Mouse (Mus musculus) left cerebral cortex, adult 9 months (tissue): ENCODE results near the gene Foxj1.

Experiments used
- DNase-seq, 2 experiments: peaks; one replicate each; pipeline ENCODE4 v3.0.0; 2022; ENCODE audit warnings: low spot score in 2 of 2

The Foxj1 gene

DNA sequence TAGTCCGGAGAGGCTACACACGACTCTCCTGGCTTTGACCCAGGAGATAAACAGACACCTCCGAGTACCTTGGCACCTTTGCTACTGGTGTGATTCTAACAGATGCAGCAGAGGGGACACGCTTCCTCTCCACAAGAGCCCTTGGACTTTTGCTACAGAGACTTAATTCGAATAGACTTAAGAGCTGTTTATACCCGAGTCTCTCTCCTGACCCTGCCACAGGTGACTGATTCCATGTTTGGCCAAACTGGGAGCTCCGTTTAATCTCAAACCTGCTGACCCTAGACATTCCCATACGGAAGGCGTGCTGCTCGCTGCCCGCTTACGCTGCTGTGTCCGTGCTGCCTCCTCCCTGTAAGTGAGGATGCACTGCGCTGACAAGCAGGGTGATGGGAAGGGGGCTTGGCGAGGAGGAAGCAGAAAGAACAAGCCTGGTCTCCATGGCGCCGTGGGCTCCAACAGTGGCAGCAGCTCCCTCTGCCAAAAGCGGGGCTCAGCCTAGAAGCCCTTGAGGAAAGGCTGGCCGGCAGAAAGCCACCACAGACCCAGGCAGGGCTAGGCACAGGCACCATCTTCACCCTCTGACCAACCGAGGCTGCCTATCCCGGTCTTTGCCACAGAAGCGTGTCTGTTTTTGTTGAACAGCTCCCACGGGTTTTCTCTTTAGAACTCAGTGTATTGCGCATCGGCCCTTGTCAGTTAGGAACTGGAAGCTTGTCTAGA, 7.0 kb upstream of the Foxj1 start:
- DNase-seq: no peak

DNA sequence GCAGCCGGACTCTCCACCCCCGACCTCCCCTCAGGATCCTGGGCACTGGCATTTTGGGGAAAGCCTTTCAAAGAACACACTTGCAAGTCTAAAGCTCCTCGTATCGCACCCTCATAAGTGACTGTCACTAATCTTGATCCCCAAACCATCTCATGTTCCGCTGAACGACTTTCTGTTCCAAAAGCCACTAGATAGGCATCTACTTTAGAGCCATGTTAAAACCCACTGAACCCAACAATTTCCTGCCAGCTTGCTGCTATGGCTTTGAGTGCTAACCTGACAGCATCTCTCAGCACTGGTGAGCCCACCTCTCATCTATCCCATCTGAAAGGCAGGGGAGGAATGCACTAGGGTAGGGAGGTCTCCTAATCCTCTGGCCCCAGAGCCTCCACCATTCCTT, 2.3 kb upstream of the Foxj1 start:
- DNase-seq: no peak

DNA sequence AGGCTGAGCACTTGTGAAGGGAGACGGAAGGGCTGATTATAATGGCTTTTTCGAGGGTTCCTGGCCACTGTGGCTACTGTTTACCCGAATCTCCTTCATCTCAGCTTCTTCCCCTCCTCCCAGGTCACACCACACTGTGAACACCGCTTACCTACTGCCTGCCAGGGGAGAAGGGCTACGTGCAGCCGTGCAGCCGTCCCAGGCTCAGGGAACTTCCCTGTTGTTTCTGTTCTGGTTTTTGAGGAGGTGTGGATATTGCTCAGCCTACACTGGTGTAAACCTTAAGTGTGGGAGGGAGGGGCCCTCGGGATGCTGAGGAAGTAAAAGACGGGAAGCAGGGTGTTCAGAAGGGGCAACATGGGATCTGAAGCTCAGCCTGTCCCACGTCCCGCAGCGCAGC, 1.8 kb upstream of the Foxj1 start:
- DNase-seq: no peak

DNA sequence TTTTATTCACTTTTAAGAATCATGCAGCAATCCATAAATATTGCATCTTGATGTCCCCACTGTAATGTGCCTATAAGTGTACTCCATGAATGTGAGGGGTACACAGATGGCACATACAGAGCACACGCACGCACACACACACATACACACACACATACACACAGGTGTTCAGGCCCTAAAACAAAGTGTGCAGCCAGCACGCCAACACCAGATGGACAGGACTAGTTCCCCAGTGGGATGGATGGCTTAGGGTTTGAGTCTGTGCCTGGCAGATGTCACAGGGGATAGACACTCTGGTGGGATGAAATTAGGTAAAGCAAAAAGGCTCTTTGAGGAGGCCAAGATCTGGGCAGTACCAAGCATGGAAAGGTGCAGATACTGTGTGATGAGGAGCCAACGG, 1.2 kb upstream of the Foxj1 start:
- no peak for DNase-seq

DNA sequence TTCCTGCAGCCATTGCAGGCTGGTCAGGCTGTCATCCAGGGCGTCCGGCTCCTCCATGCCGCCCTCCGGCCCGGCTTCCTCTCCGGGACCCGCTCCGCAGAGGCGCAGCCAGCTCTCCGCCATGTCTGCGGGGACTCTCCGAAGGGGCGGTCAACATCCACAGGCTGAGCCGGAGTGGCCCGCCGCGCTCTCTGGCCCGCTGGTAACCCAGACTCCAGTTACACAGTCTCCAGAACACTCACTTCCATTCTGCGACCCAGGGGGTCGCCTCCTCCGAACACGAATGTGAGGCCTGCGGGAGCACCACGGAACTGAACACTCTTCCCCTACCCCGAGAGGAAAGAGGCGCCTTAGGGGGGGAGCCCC, 799 bp downstream of the Foxj1 start:
- DNase-seq: no peak

DNA sequence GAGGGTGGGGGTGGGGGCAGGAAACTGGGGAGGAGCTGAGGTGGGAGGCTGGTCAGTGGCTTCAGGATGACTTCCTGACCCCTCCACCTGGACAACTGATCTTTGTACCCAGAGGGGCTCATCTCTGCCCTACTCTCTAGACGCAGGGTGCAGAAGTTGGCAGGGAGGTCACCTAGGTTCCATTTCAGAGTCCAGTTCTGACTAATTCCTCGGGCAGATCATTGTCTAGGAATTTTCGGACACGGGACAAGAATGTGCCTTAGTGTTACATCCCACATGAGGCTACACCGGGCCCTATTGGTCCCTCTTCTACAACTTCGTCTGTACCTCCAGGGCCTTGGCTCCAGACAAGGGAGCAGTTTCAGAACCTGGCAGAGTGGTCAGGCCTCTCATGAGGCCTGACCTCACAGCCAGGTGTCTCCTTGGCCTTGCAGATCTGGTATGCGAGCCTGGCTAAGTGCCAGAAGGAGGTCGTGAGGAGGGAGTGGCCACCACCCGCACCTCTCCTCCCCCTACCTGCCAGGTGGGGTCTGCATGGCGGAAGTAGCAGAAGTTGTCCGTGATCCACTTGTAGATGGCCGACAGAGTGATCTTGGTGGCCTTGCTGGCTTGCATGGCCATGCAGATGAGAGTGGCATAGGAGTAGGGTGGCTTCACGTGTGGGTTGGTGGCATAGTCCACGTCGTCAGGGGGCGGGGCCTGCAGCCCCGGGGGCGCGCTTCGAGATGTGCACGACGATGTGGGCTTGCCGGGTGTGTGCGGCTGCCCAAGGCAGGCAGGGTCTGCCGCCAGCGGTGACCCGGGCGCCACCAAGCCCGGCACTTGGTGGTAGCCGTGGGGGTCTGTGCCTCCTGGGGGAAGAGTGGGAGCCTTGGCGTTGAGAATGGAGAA, 1.4 kb downstream of the Foxj1 start:
- no peak for DNase-seq

DNA sequence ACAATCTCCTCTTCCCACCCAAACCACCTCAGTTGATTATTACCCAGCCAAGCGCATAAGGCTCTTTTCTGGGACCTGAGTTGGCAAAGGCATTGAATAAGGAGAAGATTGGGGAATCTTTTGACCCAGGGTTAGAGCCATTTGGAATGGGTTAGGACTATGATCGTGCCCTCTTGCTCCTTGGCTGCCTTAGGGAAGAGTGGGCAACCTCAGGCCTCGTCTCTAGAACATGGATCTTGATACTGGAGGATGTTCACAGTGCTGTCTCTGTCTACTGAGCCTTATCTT, 2.3 kb downstream of the Foxj1 start:
- DNase-seq: no peak

DNA sequence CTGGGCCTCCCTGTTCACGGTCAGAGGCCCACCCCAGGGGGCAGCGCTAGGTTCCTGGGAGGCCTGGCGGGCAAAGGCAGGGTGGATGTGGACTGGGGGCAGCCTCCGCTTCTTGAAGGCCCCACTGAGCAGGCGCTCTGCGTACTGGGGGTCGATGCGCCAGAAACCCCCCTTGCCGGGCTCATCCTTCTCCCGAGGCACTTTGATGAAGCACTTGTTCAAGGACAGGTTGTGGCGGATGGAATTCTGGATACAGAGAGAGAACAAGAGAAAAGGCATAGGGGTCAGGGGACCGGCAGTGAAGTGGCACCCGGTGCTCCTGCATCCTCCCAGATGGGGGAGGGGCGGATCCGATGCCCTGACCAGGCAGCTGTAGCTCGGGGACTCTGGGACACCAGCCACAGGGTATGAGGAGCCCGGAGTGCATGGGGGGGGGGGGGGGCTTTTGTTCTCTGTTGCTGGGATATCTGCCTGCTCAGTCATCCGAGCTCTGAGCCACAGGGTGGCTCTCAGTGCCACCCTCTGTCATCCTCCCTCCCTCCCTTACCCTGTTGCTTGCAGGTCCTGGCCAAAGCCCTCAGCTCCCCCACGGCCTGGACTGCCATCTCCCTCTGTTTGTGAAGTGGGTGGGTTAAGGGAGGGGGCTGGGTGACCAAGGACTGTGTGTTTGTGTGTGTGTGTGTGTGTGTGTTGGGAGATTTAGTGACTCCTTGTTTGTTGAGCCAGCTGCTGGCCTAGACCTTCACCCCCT, 2.8 kb downstream of the Foxj1 start:
- DNase-seq: peak in 1 of 2 experiments; percentile 54

DNA sequence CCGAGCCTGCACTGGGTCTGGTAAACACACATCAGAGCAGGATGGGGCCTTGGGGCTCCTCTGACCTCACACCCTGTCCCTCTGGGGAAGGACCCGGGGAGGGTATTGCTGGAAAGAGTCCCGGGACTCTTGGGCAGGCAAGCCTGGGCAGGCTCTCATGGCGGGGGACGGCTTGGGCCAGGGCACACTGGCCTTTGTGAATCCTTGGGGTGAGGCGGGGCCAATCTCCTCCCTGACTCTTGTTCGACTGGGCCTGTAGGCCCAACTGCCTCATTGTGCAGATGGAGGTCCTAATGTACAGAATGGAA, 5.0 kb downstream of the Foxj1 start:
- no peak for DNase-seq

DNA sequence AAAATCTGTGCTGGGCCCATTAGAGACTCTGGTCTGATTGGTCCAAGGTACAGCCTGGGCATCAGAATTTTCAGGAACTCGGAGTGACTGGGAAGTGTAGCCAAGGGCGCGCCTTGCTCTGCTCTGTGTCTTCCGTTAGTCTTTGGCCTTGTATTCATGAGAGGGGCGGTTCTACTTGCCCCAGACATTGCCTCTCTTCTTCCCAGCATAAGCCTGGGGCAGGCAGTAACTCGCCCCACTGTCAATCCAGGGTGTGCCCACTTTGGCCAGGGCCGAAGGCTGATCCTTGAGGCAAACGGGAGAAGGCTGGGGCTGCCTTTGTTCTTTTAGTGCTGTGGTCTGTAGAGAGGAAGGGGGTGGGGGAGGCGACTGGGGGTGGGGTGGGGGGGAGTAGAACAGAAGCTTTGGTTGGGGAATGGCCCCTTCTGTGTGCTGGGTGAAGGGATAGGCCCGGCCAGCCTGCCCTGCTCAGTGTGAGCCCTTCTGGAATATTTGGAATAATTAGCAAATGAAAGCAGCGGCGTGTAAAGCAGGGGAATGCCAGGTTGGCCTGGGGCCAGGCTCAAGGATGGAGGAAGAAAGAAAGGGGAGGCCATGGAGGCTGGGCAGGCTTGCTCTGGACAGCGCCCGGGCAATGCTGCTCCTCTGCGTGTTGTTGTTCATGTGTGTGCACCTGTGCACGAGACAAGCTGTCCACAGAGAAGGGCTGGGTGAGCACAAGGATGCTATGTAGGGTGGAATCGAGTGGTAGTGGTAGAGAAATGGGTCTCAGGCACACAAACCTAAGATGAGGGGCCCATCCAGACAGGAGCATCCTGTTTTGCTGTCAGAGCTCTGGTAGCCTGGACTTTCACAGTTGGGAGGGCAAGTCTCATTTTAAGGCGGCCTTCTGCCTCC, 5.6 kb downstream of the Foxj1 start:
- no peak for DNase-seq

DNA sequence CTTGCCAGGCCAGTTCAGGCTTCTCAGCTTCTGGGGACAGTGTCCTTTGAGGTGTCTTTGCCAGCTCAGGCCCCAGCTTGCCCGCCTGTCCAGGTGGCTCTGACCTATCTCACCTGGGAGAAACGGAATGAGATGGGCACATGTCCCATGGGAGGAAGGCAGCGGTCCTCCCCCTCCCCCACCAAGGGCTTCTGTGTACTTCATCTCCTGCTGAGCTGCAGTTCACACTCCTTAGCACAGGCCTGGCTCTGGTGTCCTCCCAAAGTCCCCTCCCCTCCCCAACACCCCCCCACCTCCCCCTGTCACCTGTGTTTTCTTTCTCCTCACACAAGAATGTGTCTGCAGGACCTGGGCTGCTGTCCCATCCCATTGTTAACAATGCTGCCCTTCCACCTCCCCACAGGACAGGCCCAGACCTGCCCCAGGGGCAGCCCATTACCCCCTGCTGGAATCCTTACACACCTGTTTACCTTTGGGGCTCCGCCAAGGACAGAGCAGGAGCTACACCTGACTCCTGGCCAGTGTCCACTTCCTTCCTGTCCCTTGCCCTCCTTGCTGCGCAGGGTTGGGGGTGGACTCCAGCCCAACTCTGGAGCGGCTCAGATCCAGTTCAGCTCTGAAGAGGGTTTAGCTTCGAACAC, 8.1 kb downstream of the Foxj1 start:
- DNase-seq: no peak

DNA sequence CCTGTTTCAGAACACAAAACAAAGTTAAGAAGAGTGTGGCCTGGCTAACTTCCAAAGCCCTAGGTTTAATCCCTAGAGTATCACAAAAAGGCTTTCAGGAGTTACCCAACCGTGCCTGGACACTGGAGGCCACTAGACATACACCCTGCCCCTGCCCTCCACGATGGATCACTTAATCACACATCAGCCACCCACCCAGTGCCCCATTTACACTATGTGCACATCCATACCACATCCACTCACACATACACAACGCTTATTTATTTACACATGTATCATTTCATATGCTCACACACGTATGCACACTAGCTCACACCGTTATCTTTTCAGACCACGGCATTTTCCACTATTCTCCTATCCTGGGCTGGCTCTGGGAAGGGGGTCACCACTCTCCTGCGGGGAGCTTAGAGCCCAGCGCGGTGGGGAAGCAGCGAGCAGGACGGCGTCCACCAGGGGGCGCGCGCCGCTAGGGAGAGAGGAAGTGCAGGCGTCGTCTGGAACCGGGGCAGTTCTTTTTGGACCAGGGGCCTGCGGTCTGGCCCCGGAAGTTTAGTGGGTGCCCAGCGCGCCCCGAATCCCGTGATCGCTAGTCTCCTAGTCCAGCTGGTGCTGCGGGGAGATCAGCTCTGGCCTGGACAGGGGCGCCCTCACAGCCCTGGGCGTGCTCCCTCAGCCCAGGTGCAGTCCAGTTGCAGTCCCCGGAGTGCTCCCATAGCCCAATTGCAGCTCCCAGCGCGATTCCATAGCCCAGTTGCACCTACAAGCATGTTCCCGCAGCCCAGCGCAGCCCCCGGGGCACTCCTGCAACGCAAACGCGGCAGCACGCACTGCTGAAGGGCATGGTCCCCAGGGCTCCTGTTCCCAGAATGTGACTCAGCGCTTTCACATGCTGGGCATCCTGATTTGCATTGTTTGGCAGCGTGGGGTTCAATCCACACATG, 16.2 kb downstream of the Foxj1 start:
- peak in 1 of 2 experiments; percentile 81 for DNase-seq

DNA sequence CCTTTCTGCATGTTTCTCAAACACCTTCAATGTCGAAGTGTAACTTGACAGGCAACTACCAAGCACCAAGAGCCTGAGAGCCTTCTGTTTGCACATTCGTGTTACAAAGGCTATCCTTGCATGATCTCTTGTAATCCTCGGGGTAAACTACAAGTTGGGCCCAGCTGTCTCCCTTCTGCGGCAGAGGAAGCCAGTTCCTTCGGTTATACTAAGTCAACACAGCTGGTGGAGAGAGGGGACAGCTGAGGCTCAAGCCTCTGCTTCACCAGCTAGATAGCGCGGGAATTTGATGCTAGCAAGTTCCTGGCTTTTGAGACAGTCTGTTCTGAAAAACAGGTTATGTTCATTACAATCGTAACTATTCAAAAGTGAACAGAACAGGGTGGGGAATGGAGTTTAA, 22.8 kb downstream of the Foxj1 start:
- no peak for DNase-seq

DNA sequence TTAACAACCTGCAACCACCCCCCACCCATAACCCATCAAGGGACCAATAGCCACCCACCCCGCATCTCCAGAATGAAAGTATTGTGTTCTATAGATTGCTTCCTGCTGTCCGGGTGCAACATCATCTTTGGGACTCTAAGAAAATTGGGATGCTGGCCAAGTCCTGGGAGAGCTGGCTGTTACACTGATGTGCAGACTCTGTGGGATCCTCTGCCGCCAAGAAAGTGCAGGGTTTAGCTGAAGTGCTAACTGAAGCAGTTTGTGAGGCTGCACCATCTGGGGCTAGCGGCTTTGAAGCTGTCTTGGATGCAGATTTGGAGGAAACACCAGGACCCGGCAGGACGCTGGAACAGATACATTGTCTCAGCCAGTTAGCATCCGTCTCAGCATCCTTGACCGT, 24.0 kb downstream of the Foxj1 start:
- DNase-seq: peak in 1 of 2 experiments; percentile 51

DNA sequence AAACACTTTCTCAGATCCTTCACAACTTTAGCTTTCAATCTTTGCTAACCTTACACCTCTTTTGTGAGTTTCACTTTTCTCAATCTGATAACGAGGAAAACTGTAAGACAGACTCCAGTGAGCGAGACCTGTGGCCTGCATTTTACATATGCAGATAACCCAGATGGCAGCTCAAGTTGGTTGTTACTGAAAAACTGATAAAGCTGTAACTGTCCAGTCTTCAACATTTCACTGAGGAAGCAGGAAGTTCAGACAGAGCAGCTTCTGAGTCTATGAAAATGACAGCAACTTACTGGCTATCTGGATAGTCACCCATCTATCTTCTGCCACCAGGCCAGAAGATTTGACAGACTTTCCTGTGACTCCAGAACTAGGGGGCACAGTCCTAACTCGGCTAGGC, 25.6 kb downstream of the Foxj1 start:
- no peak for DNase-seq

DNA sequence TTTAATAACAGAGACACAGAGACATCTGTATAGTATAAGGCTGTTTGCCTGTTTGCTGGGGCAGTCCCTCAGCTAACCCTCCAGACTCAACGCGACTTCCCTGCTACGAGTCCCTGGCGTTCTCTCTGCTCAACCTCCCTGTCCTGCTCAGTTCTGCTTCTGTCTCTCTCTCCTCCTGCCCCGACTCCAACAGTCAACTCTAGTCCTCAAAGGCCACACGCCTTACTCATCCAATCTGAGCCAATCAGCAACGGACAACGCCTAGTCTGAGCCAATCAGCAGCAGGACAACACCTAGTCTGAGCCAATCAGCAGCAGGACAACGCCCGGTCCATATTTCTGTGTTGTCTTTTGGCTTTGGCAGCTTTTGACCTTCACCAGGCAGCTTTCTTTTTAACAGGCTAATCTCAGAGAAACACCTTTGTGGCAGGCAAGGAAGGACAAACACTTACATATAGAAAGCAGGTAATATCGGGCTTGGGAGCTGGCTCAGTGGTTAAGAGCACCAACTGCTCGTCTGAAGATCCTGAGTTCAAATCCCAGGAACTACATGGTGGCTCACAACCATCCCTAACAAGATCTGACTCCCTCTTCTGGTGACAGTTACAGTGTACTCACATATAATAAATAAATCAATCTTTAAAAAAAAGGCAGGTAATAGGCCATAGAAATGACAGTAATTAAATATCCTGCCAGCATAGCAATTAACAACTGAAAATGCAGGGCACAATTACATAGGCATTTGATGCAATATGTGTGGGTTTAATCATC, 27.3 kb downstream of the Foxj1 start:
- DNase-seq: no peak

DNA sequence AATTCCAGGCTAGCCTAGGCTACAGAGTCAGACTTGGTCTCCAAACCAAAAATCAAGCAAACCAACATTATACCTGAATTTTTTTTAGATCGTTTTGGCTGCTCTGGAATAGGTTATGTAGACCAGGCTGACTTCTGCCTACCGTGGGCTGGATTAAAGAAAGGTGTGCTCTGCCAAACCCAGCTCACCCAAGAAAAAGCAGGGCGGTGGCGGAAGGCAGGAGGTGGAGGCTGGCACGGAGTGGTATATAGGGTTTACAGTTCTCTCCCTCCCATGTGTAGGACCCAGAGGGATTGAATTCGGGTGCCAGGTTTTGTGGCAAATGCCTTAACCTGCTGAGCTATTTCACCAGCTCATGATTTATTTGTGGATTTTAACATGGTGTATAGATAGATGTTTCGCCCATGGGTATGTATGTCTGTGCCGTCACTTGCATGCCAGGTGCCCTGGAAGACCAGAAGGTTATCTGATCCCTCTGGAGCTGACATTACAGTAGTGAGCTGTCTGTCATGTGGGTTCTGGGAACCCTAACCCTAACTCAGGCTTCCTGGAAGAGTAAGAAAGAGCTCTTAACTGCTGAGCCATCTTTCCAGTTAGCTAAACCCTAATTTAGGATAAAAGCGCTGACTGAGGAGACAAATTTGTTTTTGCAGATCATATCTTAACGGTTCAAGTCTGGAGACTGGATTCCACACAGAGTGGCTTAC, 28.0 kb downstream of the Foxj1 start, which contains the start of gene Exoc7:
Exoc7 (minus strand) TSS at position 215 of the 707 bp plus-strand sequence.
- DNase-seq: no peak

DNA sequence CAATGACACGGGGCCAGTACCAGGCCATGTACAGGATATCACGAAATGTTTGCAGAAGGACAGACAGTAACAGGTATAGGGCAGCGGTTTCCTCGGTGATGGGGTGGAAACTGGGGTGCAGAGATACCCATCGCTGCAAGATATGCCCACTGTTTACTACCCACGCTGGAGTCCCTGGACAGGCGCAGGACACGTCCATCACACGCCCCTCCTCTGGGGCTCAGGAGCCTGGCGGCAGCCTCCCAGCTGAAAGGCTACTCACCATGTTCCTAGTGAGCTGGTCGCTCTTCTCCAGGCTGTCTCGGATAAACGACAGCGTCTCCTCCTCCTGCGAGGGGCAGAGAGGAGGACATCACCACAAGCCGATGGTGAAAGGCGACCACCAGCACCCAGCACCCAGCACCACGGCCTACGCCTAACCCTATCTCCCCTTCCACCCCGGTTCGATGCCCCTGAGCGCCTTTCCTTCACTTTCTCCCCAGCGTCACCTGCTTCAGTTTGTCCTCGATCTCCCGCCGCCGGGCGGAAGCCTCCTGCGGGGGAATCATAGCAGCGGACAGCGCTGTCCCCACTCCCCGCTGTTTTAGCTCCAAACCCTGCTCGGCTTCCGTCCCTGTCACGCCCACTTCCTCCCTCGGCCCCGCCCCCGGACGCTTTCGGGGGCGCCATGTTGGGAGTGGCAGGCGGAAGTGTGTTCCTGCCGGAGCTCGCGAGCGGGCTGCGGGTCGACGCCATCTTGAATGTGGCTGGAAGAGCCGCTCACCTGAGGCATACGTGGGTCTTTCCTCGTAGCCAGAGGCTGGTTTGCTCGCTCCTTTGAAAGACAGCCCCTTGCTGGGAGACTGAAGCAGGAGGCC, 28.8 kb downstream of the Foxj1 start:
- peak; percentile 69 to 90 for DNase-seq
